Mouse (Mus musculus): ENCODE measurements around the gene Tmbim6. TPM values are rescaled to one million over a fixed set of nuclear protein-coding genes. Genes with fewer than 3 reads are reported as not detected.

Tmbim6 gene
- total and polyA plus RNA-seq, 3 experiments, result 207 to 334 (median 253) TPM

DNA sequence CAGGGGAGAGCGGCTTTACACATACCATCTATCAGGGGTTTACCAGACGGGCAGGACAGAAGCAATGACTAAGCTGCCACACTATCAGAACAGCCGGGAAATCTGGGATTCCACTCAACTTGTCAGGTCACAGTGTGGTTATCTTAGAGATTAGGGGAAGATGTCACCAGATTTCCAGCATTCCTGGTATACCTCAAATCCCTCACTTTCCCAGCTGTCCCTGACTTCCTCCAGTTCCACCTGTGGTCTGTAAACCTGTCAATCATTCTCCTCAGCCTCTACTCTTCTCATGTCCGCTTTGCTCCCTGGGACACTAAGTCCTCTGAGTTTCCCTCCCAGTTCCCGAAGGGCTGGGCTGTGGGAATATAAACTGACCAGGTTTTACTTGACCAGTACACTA lies 40.4 kb upstream of the Tmbim6 start:
- intact Hi-C loops (cut with DNase I), result no loop called here
- 0 out of 2 replicates have a peak, but pooled peaks cover 2% of the 10 kb centered on the region for H3K79me2 ChIP-seq (replicated peaks; ENCODE audit: control insufficient read depth, insufficient read depth, low read length)
- 43% methylated on average over 5 of the region's 5 CpGs for WGBS
- H3K9ac ChIP-seq (ENCODE audit: low read depth, low read length), result no peak overlapping the region
- peaks cover 2% of the 10 kb centered on the region; the same call in 1 of the 2 replicates for H3K36me3 ChIP-seq (ENCODE audit: control insufficient read depth, insufficient read depth, low read length)
- no peak overlapping the region for H3K4me3 ChIP-seq
- DNase-seq, result peak in 1 of 2 experiments; percentile 8
- TF ChIP-seq CTCF (IDR thresholded peaks at IDR 0.05) (no peak), EP300 (IDR thresholded peaks at IDR 0.05; ENCODE audit: insufficient read depth, low read depth, low read length) (no peak), POLR2A (IDR thresholded peaks at IDR 0.05; ENCODE audit: insufficient read depth, low read depth, low read length) (no peak)
- H3K27me3 ChIP-seq (ENCODE audit: control insufficient read depth, insufficient read depth, low read length), result no peaks in the 10 kb centered on the region
- H3K4me1 ChIP-seq (ENCODE audit: control insufficient read depth, insufficient read depth, low read length), result peaks cover 28% of the 10 kb centered on the region
- no peak overlapping the region for H3K27ac ChIP-seq

DNA sequence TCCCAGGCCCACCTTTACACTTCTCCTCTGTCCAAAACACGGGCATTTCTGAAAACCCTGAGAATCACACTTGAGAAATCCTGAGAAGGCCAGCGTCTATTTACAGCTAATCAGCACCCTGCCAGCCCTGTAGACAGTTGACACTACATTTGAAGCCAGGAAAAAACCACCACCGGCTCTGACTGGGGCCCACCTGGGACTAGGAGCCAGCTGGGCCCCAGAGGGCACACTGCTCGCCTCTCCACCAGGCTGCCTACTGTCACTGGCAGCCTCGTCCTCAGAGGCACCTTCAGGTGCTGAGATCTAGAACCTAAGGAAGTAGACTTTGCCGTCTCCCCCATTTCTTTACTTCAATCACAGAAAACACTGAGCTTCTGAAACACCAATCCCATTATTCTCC lies 37.0 kb upstream of the Tmbim6 start:
- Histone ChIP-seq H3K27me3 (ENCODE audit: control insufficient read depth, insufficient read depth, low read length) (no peaks in the 10 kb centered on the region), H3K79me2 (replicated peaks; ENCODE audit: control insufficient read depth, insufficient read depth, low read length) (no peaks in the 10 kb centered on the region), H3K9ac (ENCODE audit: low read depth, low read length) (no peak overlapping the region), H3K27ac (no peak overlapping the region; the same call in 1 of the 2 replicates), H3K36me3 (ENCODE audit: control insufficient read depth, insufficient read depth, low read length) (peaks cover 4% of the 10 kb centered on the region; the same call in 1 of the 2 replicates), H3K4me3 (no peak overlapping the region), H3K4me1 (ENCODE audit: control insufficient read depth, insufficient read depth, low read length) (peaks cover 32% of the 10 kb centered on the region)
- intact Hi-C loops (cut with DNase I), result no loop called here
- 37% methylated on average over 6 of the region's 6 CpGs for WGBS
- DNase-seq, result no peak
- TF ChIP-seq POLR2A (IDR thresholded peaks at IDR 0.05; ENCODE audit: insufficient read depth, low read depth, low read length), result no peak
- no peak for TF ChIP-seq CTCF (IDR thresholded peaks at IDR 0.05)
- no peak for TF ChIP-seq EP300 (IDR thresholded peaks at IDR 0.05; ENCODE audit: insufficient read depth, low read depth, low read length)

DNA sequence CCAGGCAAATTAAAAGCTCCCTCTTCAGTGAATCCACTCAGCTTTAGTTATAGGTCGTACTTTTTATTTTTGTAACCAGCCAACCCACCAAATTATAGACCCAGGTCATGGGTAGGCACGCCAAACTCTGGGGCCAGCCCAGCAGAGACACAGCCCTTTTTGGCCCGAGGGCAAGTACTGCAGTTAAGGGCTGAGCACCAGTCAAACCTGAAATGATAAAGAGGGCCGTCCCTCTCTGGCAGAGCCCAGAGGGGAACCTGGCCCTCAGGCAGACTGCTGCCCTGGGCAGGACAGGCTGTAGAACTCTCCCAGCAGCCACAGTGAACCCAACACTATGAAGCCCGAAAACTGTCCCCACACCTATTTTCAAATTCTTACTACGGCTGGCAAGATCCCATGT lies 36.2 kb upstream of the Tmbim6 start:
- Histone ChIP-seq H3K4me1 (ENCODE audit: control insufficient read depth, insufficient read depth, low read length) (peaks cover 30% of the 10 kb centered on the region), H3K36me3 (ENCODE audit: control insufficient read depth, insufficient read depth, low read length) (peaks cover 4% of the 10 kb centered on the region; the same call in 1 of the 2 replicates), H3K9ac (ENCODE audit: low read depth, low read length) (no peak overlapping the region), H3K27me3 (ENCODE audit: control insufficient read depth, insufficient read depth, low read length) (no peaks in the 10 kb centered on the region), H3K79me2 (replicated peaks; ENCODE audit: control insufficient read depth, insufficient read depth, low read length) (no peaks in the 10 kb centered on the region; the same call in 1 of the 2 replicates), H3K4me3 (no peak overlapping the region), H3K27ac (peak overlapping the region; percentile 1; the same call in 1 of the 2 replicates)
- WGBS, result 37% methylated on average over 6 of the region's 6 CpGs
- DNase-seq, result no peak
- intact Hi-C loops (cut with DNase I), result no loop called here
- no peak for TF ChIP-seq CTCF (IDR thresholded peaks at IDR 0.05)
- no peak for TF ChIP-seq POLR2A (IDR thresholded peaks at IDR 0.05; ENCODE audit: insufficient read depth, low read depth, low read length)
- no peak for TF ChIP-seq EP300 (IDR thresholded peaks at IDR 0.05; ENCODE audit: insufficient read depth, low read depth, low read length)

DNA sequence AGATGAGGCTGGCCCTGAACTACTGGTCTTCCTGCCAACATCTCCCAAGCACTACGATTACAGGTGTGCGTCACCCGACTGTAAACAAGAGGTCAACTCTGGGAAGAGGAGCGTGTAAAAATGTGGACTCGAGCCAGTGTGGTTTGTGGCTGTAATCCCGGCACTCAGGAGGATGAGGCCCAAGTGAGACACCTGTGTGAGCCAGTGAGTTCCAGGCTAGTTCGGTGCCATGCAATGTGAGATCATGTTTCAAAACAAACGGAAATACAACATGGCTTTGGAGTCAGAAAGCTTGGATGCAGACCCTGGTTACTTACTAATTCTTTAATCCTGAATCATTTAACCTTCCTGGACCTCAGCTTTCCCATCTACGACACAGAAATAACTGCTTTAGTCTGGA lies 33.7 kb upstream of the Tmbim6 start:
- H3K36me3 ChIP-seq (ENCODE audit: control insufficient read depth, insufficient read depth, low read length), result peaks cover 10% of the 10 kb centered on the region
- H3K4me3 ChIP-seq, result no peak overlapping the region
- H3K79me2 ChIP-seq (replicated peaks; ENCODE audit: control insufficient read depth, insufficient read depth, low read length), result no peaks in the 10 kb centered on the region; the same call in 1 of the 2 replicates
- DNase-seq, result no peak
- 67% methylated on average over 9 of the region's 9 CpGs for WGBS
- TF ChIP-seq EP300 (IDR thresholded peaks at IDR 0.05; ENCODE audit: insufficient read depth, low read depth, low read length) (no peak), CTCF (IDR thresholded peaks at IDR 0.05) (no peak), POLR2A (IDR thresholded peaks at IDR 0.05; ENCODE audit: insufficient read depth, low read depth, low read length) (no peak)
- no peaks in the 10 kb centered on the region for H3K27me3 ChIP-seq (ENCODE audit: control insufficient read depth, insufficient read depth, low read length)
- intact Hi-C loops (cut with DNase I), result no loop called here
- peaks cover 17% of the 10 kb centered on the region for H3K4me1 ChIP-seq (ENCODE audit: control insufficient read depth, insufficient read depth, low read length)
- H3K9ac ChIP-seq (ENCODE audit: low read depth, low read length), result no peak overlapping the region
- H3K27ac ChIP-seq, result no peak overlapping the region

DNA sequence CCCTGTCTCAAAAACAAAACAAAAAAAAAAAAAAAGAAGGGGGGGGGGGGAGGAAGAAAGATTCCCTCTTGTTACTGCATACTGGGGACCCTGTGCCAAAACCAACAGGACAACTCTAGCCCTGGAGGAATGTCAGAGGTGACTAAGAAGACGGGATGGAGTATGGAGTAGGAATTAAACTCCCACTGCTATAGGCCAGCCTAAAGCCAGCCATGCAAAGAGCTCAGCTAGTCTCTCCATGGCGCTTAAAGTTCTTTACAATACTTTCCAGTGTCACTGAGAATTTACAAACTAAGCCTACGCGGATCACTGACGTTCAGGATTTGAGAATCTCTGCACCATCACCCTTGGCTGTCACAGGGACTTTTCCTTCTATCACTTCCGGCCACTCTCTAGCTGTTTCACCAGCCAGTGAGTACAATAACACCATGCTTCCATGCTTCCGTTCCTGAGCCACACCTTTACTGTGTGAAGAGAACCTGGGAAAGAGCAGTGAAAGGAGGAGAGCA lies 28.6 kb upstream of the Tmbim6 start:
- Histone ChIP-seq H3K36me3 (ENCODE audit: control insufficient read depth, insufficient read depth, low read length) (peaks cover 13% of the 10 kb centered on the region), H3K79me2 (replicated peaks; ENCODE audit: control insufficient read depth, insufficient read depth, low read length) (peaks cover 3% of the 10 kb centered on the region), H3K4me1 (ENCODE audit: control insufficient read depth, insufficient read depth, low read length) (peaks cover 18% of the 10 kb centered on the region), H3K27me3 (ENCODE audit: control insufficient read depth, insufficient read depth, low read length) (no peaks in the 10 kb centered on the region), H3K9ac (ENCODE audit: low read depth, low read length) (no peak overlapping the region; the same call in 1 of the 2 replicates), H3K4me3 (no peak overlapping the region), H3K27ac (peak overlapping the region; percentile 0)
- no peak for DNase-seq
- 36% methylated on average over 7 of the region's 7 CpGs for WGBS
- TF ChIP-seq POLR2A (IDR thresholded peaks at IDR 0.05; ENCODE audit: insufficient read depth, low read depth, low read length) (no peak), EP300 (IDR thresholded peaks at IDR 0.05; ENCODE audit: insufficient read depth, low read depth, low read length) (no peak), CTCF (IDR thresholded peaks at IDR 0.05) (no peak)
- intact Hi-C loops (cut with DNase I), result loop anchor here (2.0 kb wide), 1 partner anchor 17 kb away; no protein-coding TSS in a partner anchor

DNA sequence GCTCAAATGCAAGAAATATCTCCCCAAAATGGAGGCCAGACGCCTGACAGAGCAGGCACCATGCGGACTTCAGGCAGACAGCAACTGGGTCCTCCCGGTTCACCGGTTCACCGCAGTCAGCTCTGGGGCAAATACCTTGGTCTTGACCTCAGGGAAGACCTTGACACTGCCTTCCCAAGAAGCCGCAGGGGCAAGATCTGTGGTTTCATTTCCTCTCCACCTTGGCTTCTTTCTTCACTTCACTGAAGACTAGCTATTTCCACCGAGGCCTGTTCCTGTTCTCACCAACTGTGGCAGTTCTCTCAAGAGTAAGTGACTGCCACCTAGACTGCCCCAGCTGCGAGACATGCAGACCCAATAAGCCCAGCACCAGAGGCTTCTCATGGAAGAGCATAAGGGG lies 27.8 kb upstream of the Tmbim6 start:
- H3K9ac ChIP-seq (ENCODE audit: low read depth, low read length), result no peak overlapping the region

More for the DNA sequence above, 27.8 kb upstream of the Tmbim6 start:
- TF ChIP-seq CTCF (IDR thresholded peaks at IDR 0.05), result no peak
- TF ChIP-seq POLR2A (IDR thresholded peaks at IDR 0.05; ENCODE audit: insufficient read depth, low read depth, low read length), result no peak
- no peak for TF ChIP-seq EP300 (IDR thresholded peaks at IDR 0.05; ENCODE audit: insufficient read depth, low read depth, low read length)
- Histone ChIP-seq H3K36me3 (ENCODE audit: control insufficient read depth, insufficient read depth, low read length) (peaks cover 13% of the 10 kb centered on the region), H3K4me3 (no peak overlapping the region), H3K27ac (peak overlapping the region; percentile 0), H3K27me3 (ENCODE audit: control insufficient read depth, insufficient read depth, low read length) (no peaks in the 10 kb centered on the region), H3K79me2 (replicated peaks; ENCODE audit: control insufficient read depth, insufficient read depth, low read length) (peaks cover 3% of the 10 kb centered on the region), H3K4me1 (ENCODE audit: control insufficient read depth, insufficient read depth, low read length) (peaks cover 16% of the 10 kb centered on the region)
- peak in 1 of 2 experiments; percentile 33 for DNase-seq
- WGBS, result 49% methylated on average over 8 of the region's 8 CpGs
- intact Hi-C loops (cut with DNase I), result loop anchor here (2.0 kb wide), 1 partner anchor 18 kb away; no protein-coding TSS in a partner anchor
